Mouse (Mus musculus) ES-Bruce4 (cell line): Measurements from ENCODE around the gene Tmem231.

Experiments used
- CTCF ChIP-seq: IDR thresholded peaks from one replicate; pipeline ENCODE4 v1.8.1; 2011; ENCODE audit warnings: low read depth, low read length
- POLR2A ChIP-seq: IDR thresholded peaks from one replicate; pipeline ENCODE4 v1.8.1; 2011; ENCODE audit warnings: low read length; ENCODE audit not compliant: insufficient read depth

GRCm38 (mm10) chr8:111934201-111934600 is 520 bp upstream of the Tmem231 start:
- TF ChIP-seq CTCF (no peak), POLR2A (no peak)
